Mouse (Mus musculus) liver, postnatal 0 days (tissue): ENCODE results near the gene Kalrn. TPM values are rescaled to one million over a fixed set of nuclear protein-coding genes. Genes with fewer than 3 reads are reported as not detected.

ENCODE experiments used
- ATAC-seq: fragments of 200-750 bp; cut with Nextera tagmentation; 2 replicates; pipeline ENCODE4 v1.8.0; 2017; ENCODE audit warnings: mild to moderate bottlenecking, moderate library complexity
- DNase-seq: peaks from one replicate; pipeline ENCODE4 v3.0.0-alpha.2; 2016
- H3K27ac ChIP-seq: fragments of 300-500 bp; sonication (generic); 2 replicates; pipeline ENCODE4 v1.5.1; 2014; ENCODE audit warnings: antibody characterized with exemption, moderate library complexity, mild to moderate bottlenecking, low read depth
- H3K27me3 ChIP-seq: fragments of 300-500 bp; sonication (generic); 2 replicates; pipeline ENCODE4 v1.6.1; 2014; ENCODE audit warnings: low read length, control low read depth, mixed read lengths; ENCODE audit not compliant: insufficient read depth
- H3K36me3 ChIP-seq: fragments of 300-500 bp; sonication (generic); replicated peaks from 2 replicates; pipeline ENCODE4 v1.6.1; 2014; ENCODE audit warnings: mild to moderate bottlenecking, control low read depth, low read length, moderate library complexity, mixed read lengths; ENCODE audit not compliant: insufficient read depth
- H3K4me1 ChIP-seq: fragments of 300-500 bp; sonication (generic); 2 replicates; pipeline ENCODE4 v1.6.1; 2014; ENCODE audit warnings: antibody characterized with exemption, mild to moderate bottlenecking, control low read depth; ENCODE audit not compliant: insufficient read depth
- H3K4me2 ChIP-seq: fragments of 300-500 bp; sonication (generic); 2 replicates; pipeline ENCODE4 v1.6.1; 2014; ENCODE audit warnings: low read depth, mild to moderate bottlenecking, low read length, moderate library complexity, mixed read lengths
- H3K4me3 ChIP-seq: fragments of 300-500 bp; sonication (generic); 2 replicates; pipeline ENCODE4 v1.5.1; 2014; ENCODE audit warnings: low read depth, low read length
- H3K9ac ChIP-seq: fragments of 300-500 bp; sonication (generic); replicated peaks from 2 replicates; pipeline ENCODE4 v1.6.1; 2014; ENCODE audit warnings: mild to moderate bottlenecking, moderate library complexity
- H3K9me3 ChIP-seq: fragments of 300-500 bp; sonication (generic); 2 replicates; pipeline ENCODE4 v1.6.1; 2016; ENCODE audit warnings: mild to moderate bottlenecking, control low read depth, low read length, mixed read lengths
- CTCF ChIP-seq: sonication (generic); IDR thresholded peaks from 2 replicates; pipeline ENCODE4 v1.5.1; 2016; ENCODE audit warnings: antibody characterized with exemption, low read depth
- EP300 ChIP-seq: IDR thresholded peaks from 2 replicates; pipeline ENCODE4 v1.6.1; 2016; ENCODE audit warnings: antibody characterized with exemption, low read depth, mild to moderate bottlenecking
- WGBS: fragments of 180-500 bp; shearing (Covaris S2); extraction: QIAGEN DNeasy Blood & Tissue Kit; methylation state at CpG from one replicate; pipeline ENCODE4 v1.1.7; 2014; ENCODE audit not compliant: insufficient replicate concordance; 5-methylcytosine and 5-hydroxymethylcytosine counted together
- polyA plus RNA-seq: library from polyadenylated mRNA; unstranded; fragments of >200 nt; fragmentation: Nextera tagmentation; extraction: Ambion mirVana; gene quantifications from 2 replicates; pipeline ENCODE4 v1.2.1, GENCODE M21; 2015

The Kalrn gene
- polyA plus RNA-seq, 1 experiment from 2014 or later: 16.7 TPM

DNA sequence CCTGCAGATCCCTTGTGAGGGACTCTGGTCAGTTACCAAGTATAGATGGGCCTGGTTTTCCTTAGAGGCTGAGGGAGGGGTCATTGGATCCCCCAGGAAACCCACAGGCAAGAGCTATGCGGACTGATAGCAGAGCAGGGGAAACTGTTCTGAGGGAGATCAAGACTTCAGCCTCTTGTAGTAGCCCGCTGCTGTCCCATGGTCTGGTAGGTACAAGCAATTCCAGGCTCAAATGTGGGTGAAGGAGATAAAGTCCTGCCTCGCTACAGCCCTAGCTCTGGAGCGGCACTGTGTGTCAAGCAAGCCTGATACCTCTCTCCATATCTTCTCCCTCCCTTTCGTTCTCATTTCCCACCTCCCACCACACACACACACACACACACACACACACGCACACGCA, 523.2 kb downstream of the Kalrn start:
- Histone ChIP-seq H3K27ac (peak overlapping the region; percentile 57), H3K4me2 (peak overlapping the region; percentile 45)
- DNase-seq: peak; percentile 42

DNA sequence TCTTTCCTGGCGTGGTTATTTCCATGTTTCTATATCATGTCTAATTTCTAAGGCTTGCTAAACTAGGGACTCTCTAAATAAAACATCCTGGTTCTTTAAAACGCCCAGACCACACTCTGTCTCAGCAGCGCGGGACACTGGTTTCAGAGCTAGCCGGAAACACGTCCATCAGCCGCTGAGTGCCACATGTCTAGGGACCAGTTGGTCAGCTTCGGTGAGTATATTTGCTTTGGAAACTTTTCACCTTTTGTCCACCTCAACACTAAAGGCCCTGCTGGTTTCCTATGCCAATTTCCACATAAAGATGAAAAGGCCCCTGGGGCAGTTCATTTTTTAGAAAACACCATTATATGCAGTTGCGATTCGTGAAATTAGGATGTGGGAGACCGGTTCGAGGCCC, 524.0 kb downstream of the Kalrn start:
- H3K36me3 ChIP-seq: no peaks in the 10 kb centered on the region; the same call in 1 of the 2 replicates
- WGBS: 80% methylated on average over 12 of the region's 12 CpGs
- H3K4me2 ChIP-seq: no peak overlapping the region
- H3K4me3 ChIP-seq: no peak overlapping the region
- H3K27ac ChIP-seq: peak overlapping the region; percentile 62
- no peak for DNase-seq
- ATAC-seq: no peak
- H3K9me3 ChIP-seq: no peaks in the 10 kb centered on the region
- H3K27me3 ChIP-seq: no peaks in the 10 kb centered on the region
- H3K4me1 ChIP-seq: peaks cover 36% of the 10 kb centered on the region
- TF ChIP-seq EP300: no peak
- no peak for TF ChIP-seq CTCF
- H3K9ac ChIP-seq: 0 out of 2 replicates have a peak overlapping the region, but pooled peaks have one; percentile 16

More for the DNA sequence above, 523.2 kb downstream of the Kalrn start:
- Histone ChIP-seq H3K9ac (no peak overlapping the region), H3K4me1 (peaks cover 36% of the 10 kb centered on the region), H3K9me3 (no peaks in the 10 kb centered on the region), H3K36me3 (no peaks in the 10 kb centered on the region; the same call in 1 of the 2 replicates), H3K4me3 (no peak overlapping the region), H3K27me3 (no peaks in the 10 kb centered on the region)
- peak; percentile 88 for ATAC-seq
- WGBS: 54% methylated on average over 5 of the region's 7 CpGs
- TF ChIP-seq EP300: peak; percentile 83
- TF ChIP-seq CTCF: no peak

DNA sequence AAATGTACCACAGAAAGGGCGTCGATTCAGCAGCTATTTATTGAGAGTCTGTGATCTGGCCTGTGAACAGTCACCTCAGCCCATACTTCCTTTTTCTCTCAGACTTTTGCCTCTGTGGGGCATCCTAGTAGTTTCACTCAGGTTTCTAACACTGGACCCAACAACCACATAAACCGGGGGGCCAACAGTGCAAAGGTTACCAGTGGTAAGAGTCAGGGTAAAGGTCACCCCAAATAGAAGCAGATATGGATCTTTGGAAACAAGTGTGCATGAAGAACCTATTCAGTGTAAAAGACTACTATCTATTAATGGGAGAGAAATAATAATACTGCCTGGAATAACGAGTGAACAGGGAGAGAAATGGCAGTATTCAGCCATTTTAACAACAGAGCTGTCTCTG, 525.1 kb downstream of the Kalrn start:
- Histone ChIP-seq H3K27me3 (no peaks in the 10 kb centered on the region), H3K4me3 (no peak overlapping the region), H3K36me3 (no peaks in the 10 kb centered on the region; the same call in 1 of the 2 replicates), H3K4me2 (no peak overlapping the region), H3K9ac (no peak overlapping the region), H3K27ac (peak overlapping the region; percentile 62), H3K9me3 (no peaks in the 10 kb centered on the region), H3K4me1 (peaks cover 36% of the 10 kb centered on the region)
- ATAC-seq: no peak
- WGBS: 64% methylated on average over 4 of the region's 4 CpGs
- no peak for TF ChIP-seq EP300
- no peak for TF ChIP-seq CTCF
- no peak for DNase-seq

DNA sequence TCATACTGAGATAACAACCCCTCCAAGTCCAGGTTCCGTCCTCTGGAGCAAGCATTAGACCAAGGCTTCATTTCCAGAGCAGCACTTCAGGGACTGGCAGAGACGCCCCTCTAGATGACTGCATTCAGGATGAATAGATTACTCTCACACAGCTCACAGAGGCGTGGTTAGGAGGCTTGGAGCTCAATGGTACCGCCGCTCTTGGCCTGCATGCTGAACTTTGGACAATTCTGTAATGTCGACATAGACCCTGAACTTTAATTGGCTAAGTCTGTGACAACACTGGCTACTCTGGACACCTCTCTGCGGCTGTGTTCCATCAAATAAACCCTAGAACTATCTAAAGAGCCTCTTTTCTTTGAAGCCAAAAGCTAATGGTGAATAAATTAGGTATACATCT, 525.8 kb downstream of the Kalrn start:
- no peak overlapping the region for H3K4me2 ChIP-seq
- no peak overlapping the region for H3K4me3 ChIP-seq
- TF ChIP-seq CTCF (no peak), EP300 (no peak; the same call in 1 of the 2 replicates)
- no peaks in the 10 kb centered on the region for H3K27me3 ChIP-seq
- H3K4me1 ChIP-seq: peaks cover 36% of the 10 kb centered on the region
- 49% methylated on average over 7 of the region's 7 CpGs for WGBS
- H3K27ac ChIP-seq: peak overlapping the region; percentile 62; the same call in 1 of the 2 replicates
- no peaks in the 10 kb centered on the region; the same call in 1 of the 2 replicates for H3K36me3 ChIP-seq
- DNase-seq (peak; percentile 55), ATAC-seq (peak; percentile 82)
- no peak overlapping the region for H3K9ac ChIP-seq
- no peaks in the 10 kb centered on the region for H3K9me3 ChIP-seq

DNA sequence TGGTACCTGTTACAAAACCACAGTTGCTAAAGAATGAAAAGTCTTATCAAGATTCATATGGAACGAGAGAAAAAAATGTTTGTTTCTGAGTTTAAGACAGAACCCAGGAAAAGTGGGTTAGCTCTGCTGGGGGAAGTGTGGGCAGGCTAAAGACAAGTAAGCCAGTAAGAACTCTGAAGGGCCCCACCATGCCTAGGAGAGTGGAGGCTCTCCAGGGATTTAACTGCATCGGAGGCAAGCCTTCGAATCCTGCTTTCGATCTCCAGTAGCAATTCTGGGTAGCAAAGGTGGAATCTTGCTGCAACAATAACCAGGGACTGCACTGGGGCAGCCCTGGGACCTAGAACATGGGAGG, 526.3 kb downstream of the Kalrn start:
- H3K4me3 ChIP-seq: no peak overlapping the region
- ATAC-seq: no peak
- H3K27me3 ChIP-seq: no peaks in the 10 kb centered on the region
- H3K36me3 ChIP-seq: no peaks in the 10 kb centered on the region; the same call in 1 of the 2 replicates
- no peak for TF ChIP-seq EP300
- TF ChIP-seq CTCF: no peak
- no peaks in the 10 kb centered on the region for H3K9me3 ChIP-seq
- no peak overlapping the region for H3K4me2 ChIP-seq
- H3K4me1 ChIP-seq: peaks cover 36% of the 10 kb centered on the region
- H3K27ac ChIP-seq: peak overlapping the region; percentile 36; the same call in 1 of the 2 replicates
- no peak overlapping the region for H3K9ac ChIP-seq
- no peak for DNase-seq
- 61% methylated on average over 4 of the region's 4 CpGs for WGBS

DNA sequence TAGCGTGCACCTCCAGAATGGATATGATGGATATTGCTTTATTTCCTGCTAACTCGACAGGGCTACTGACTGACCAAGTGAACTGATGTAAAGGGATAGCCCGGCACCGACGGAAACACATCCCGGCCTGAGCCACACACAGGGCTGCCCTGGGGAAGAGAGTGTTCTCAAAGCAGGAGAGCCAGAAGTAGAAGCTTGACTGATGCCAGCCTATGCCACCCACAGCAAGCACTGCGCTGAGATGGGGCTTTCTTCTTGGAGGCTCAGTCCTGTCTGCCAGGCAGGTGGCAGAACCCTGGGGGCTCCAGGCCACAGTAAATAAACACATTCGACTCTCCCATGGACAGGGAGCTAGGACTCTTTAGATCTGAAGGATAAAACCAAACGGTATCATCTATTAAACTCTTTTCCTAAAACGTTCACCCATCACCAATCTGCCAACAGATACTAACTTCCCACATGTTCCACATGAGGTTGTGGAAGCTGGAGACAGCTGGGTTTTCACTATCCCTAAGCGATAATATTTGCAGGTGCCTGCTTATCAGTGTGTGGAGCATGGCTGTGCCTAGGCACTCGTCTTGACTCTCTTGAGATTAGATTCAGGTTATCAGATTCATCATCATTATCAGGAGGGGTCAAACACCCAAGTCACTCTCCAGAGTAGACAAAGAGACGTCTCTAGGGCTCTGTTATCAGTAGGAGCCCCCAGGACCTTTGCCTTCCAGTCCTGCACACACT, 526.9 kb downstream of the Kalrn start:
- no peaks in the 10 kb centered on the region for H3K9me3 ChIP-seq
- peaks cover 36% of the 10 kb centered on the region for H3K4me1 ChIP-seq
- H3K36me3 ChIP-seq: no peaks in the 10 kb centered on the region; the same call in 1 of the 2 replicates
- H3K27ac ChIP-seq: no peak overlapping the region
- ATAC-seq (no peak), DNase-seq (no peak)
- TF ChIP-seq CTCF: no peak
- no peak for TF ChIP-seq EP300
- no peak overlapping the region for H3K9ac ChIP-seq
- no peaks in the 10 kb centered on the region for H3K27me3 ChIP-seq
- H3K4me3 ChIP-seq: no peak overlapping the region
- H3K4me2 ChIP-seq: no peak overlapping the region
- 68% methylated on average over 13 of the region's 13 CpGs for WGBS
